Mouse (Mus musculus) ovary, postnatal 10 days (tissue): ENCODE results near the gene Cdk19.
"Not testable (repeated sequence)": the region's sequence is repeated elsewhere in the genome, so short reads cannot be mapped to it uniquely, and the experiment has no call there.

Source experiments
- DNase-seq: peaks from one replicate; pipeline ENCODE4 v3.0.0; 2022; ENCODE audit warnings: low spot score

Gene Cdk19

GRCm38 (mm10) chr10:40398842-40399241 is 59.5 kb downstream of the Cdk19 start:
- DNase-seq, result no peak

DNA sequence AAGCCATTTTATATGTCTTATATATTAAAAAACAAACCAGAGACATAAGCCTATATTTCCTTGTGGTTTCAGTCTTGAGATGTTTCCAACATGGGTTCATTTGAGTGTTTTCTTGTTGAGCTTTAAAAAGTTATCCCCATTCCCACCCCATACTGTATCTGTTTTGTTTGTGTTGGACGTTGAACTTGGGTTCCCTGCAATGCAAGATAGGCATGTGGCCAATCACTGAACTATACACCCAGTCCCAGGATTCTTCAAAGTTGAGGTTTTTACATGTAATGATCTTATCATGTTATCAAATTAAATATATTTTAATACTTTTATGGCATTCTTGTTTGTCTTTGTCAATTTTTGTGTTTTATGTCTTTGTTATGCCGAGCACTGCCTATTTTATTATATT is 60.0 kb downstream of the Cdk19 start:
- no peak for DNase-seq

- DNase-seq, result no peak
These were observed 60.9 kb downstream of the Cdk19 start for GRCm38 (mm10) chr10:40400293-40400692.

- no peak for DNase-seq
These were observed 67.3 kb downstream of the Cdk19 start for GRCm38 (mm10) chr10:40406655-40407054.

GRCm38 (mm10) chr10:40409336-40409735 is 70.0 kb downstream of the Cdk19 start:
- DNase-seq, result no peak

GRCm38 (mm10) chr10:40411370-40411769 is 72.0 kb downstream of the Cdk19 start:
- no peak for DNase-seq

DNA sequence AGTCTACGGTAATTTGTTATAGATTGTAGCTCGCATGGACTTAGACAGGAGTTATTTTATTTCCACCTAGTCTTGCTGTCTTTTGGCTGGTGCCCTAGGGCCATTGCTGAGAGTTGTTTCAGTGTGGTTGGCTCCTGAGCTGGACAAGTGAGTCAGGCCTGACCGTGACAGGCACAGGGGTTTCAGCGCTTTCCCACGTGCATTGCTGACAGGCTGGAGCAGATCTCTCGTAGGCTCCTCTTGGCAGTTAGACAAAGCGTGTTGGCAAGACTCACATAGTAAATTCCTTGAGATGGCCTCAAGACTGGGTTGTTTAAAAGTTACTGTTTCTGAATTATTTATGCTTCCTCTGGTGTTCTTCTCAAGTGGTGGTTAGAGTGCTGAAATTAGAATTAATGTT is 77.6 kb downstream of the Cdk19 start:
- DNase-seq, result no peak

DNA sequence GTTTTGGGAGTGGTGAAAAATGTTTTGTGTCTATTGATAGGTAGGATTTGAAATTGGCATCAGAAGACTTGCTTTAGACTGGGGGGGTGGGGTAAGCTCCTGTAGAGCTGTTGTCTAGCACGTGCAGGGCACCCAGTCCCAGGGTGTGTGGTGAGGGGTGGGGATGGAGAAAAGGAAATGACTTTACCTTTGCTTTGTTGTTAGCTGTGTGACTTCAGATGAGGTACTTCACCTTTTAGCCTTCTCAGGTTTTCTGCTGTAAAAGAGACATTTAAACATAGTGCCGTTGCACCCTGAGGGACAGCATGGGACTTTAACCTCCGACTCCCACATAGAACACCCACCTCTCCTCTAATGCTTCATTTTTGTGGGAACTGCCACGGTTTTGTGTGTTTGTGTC is 80.5 kb downstream of the Cdk19 start:
- DNase-seq, result no peak

DNA sequence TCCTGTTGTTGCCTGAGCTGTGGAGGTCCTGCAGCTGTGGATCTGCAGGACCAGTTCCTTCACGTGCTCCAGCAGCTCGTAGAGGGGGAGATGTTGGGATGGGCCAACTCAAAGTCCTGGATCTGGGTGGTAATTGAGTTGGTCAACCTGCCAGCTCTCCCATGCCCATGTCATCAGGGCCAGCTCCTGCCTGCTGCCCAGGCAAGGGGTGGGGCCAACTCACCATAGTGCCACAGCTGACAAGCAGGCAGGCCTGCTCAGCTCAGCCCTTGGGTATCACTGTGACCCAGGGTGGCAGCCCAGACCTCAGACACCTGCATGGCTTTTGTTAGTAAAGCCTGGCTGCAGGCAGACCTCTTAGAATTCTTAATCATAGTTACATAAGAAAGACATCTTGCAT is 81.3 kb downstream of the Cdk19 start:
- DNase-seq, result no peak

GRCm38 (mm10) chr10:40421724-40422123 is 82.4 kb downstream of the Cdk19 start:
- no peak for DNase-seq

GRCm38 (mm10) chr10:40422696-40423095 is 83.3 kb downstream of the Cdk19 start:
- DNase-seq, result no peak

GRCm38 (mm10) chr10:40424428-40424827 is 85.1 kb downstream of the Cdk19 start:
- not testable (repeated sequence) for DNase-seq

DNA sequence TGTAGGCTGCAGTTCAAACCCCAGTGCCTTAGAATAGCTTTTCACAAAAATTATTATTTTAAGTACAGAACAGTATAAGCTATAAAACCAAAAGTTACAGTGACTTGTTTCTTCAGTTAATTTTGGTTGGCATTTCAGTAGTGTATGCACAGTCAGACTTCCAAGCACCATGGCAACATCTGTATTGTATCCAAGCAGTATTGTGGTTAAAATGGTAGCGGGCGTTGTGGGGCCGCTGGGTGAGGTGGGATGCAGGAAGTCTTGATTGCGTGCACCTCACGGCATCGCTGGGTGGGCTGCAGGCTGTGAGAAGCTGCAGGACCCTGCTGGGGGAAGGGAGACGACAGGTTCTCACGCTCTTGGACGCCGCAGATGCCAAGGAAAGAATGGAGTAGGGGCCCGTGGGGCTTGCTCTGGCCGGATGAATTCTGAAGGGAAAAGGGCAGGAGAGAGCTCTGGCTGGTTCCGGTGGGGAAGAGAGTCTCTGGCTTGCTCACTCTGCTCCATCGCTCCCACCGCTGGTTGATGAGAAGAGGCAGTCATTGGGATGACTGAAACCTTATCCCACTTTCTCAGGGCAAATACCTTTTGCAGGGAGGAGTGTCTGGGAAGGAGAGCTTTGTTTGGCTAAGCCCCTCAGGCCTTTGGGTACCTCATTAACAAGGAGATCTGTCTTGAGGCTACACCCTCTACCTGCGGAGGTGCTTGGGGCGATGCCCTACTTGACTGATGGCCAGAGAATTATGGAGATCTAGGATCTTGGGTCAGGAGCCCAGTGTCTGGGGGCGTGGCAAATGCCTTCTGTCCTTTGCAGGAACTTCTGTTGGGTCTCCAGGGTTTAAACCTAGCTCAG is 86.1 kb downstream of the Cdk19 start:
- no peak for DNase-seq

GRCm38 (mm10) chr10:40426096-40426450 is 86.7 kb downstream of the Cdk19 start:
- no peak for DNase-seq

DNA sequence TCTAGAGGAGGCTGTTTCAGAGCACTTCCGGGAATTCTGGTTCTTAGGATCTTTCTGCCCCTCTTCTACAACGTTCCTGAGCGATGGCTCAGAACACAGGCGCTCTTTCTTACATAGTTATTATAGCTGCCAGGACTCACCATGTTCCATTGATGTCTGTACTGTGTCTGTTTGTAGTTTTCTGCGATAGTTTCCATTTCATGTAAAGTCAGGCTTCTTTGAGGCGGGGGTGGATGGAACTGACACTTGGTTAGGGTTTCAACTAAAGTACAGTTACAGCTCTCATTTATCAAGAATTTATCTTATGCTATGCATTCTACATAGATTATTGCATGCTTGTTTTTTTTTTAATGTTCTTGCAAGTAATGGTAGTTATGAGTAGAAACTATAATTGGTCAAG is 89.3 kb downstream of the Cdk19 start:
- no peak for DNase-seq

DNA sequence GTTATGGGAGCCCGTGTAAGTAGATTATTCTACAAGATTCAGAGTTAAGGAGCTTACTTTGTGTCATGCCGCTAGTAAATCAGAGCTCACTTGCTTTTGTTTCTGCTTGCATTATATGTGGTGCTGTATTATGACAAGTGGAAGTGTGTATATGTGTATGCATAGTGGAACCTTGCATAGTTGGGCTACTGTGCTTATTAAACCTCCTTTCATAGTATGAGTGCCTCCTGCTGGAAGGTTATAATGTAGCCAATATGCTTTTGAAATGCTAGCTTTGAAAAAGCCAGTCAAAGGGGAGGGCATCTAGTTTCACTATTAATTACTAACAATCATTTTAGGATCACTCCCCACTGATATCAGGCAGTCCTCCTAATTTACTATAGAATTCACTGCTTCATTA is 89.7 kb downstream of the Cdk19 start:
- DNase-seq, result no peak

- DNase-seq, result no peak
These were observed 90.8 kb downstream of the Cdk19 start for GRCm38 (mm10) chr10:40430209-40430608.

DNA sequence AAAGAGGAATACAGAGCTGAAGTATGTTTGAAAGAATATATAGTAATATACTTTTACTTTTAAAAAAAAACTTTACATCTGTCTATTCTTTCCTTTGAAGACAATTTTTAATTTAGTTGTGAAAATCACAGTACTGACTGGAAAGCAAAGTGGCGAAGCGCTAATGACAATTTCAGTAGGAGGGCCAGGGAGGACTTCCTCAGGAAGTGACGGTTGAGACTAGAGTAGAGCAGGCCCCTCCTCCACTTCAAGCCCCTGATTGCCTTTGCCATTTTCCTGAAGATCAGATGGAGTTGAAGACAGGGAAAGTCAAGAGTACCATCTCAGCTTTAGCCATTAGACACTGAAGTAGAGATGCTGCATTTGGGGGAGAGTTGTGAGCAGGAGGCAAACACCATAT is 92.6 kb downstream of the Cdk19 start:
- no peak for DNase-seq

DNA sequence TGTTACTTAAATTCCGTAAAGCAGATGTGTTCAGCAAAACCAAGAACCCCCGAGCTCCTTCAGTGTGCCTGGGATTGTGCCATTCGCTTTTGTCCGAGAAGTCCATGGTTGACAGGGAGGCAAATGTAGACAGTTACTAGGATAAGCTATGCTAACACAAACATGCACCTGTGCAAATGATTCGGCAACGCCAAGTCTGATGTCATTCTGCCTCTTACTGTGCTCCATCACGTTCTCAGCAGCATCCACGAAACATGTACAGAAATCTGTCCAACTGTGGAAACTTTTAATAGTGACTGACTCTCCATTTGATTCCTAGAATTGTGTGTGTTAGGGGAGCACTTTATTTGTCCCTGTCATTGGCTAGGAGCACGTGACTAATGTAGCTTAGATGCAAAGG is 93.0 kb downstream of the Cdk19 start:
- DNase-seq, result no peak

GRCm38 (mm10) chr10:40435402-40435801 is 96.0 kb downstream of the Cdk19 start:
- DNase-seq, result no peak

DNA sequence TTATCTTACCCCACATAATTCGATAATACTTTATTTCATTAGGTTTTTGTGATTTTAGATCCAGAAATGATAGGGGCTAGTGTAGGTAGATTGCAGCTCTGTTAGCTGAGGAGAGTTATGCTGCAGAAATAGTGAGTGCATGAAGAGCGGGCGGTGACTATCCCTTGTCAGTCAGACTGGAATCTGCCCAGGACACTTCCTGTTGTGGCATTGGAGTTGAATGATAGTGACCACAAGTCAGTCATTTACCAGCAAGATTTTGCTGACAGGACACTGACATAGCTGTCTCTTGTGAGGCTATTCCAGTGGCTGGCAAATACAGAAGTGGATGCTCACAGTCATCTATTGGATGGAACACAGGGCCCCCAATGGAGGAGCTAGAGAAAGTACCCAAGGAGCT is 97.8 kb downstream of the Cdk19 start:
- no peak for DNase-seq

GRCm38 (mm10) chr10:40440740-40441139 is 101.4 kb downstream of the Cdk19 start:
- DNase-seq, result no peak

DNA sequence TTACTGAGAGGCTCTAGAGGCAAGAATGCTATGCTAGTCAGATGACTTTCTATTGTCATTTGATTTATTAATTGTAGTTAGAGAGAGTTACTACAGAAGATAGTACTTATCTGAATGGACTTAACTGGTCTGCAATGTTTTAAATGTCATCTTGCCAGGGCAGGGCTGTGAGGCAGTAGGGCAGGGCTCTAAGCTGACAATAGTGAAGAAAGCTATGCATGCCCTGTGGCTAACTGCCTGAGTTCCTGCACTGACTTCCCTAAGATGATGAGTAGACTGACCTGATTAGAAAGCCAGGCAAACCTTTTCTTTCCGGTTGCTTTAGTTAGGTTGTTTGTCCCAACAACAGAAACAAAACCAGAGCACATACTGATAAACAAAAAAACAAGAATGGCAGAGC is 102.7 kb downstream of the Cdk19 start:
- no peak for DNase-seq

DNA sequence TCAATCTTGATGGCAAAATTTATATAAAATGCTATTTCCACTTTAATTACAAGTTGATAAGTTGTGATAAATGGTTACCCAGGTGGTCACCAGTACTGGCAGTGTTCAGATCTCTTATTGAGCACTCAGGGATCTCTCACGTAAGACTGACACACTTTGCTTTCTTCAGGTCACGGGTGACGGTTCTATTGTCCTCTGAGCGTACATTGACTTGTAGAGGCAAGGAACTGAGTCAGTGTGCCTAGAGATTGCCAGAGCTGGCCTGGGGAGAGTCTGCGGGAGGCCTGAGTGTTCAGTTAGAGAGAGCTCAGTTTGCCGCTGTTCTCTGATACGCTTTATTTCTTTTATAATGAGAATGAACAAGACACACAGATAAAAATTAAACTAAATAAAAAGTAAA is 104.0 kb downstream of the Cdk19 start:
- no peak for DNase-seq
